Mouse (Mus musculus): ENCODE results near the gene Ms4a8a. TPM values are rescaled to one million over a fixed set of nuclear protein-coding genes. Genes with fewer than 3 reads are reported as not detected.
"Not testable (repeated sequence)": the region's sequence is repeated elsewhere in the genome, so short reads cannot be mapped to it uniquely, and the experiment has no call there.

Gene Ms4a8a
- 1 to 10 TPM; 3.5 to 3.9 TPM for total RNA-seq (2021)
- polyA plus RNA-seq (2012; rRNA removed), result 0.57 and 0.95 TPM in 2 replicates
- long read RNA-seq, partial matches to known transcripts, result 0 of 1 reads
- long read RNA-seq, other reads (novel, unspliced or antisense), result 0 of 1 reads

- DNase-seq, result no peak
Observed at GRCm38 (mm10) chr19:11080934-11081333, at the start of gene Ms4a8a. Gene Ms4a8a (minus strand): TSS chr19:11081102.

GRCm38 (mm10) chr19:11129702-11130101, 48.8 kb upstream of the Ms4a8a start:
- no peak for DNase-seq

DNA sequence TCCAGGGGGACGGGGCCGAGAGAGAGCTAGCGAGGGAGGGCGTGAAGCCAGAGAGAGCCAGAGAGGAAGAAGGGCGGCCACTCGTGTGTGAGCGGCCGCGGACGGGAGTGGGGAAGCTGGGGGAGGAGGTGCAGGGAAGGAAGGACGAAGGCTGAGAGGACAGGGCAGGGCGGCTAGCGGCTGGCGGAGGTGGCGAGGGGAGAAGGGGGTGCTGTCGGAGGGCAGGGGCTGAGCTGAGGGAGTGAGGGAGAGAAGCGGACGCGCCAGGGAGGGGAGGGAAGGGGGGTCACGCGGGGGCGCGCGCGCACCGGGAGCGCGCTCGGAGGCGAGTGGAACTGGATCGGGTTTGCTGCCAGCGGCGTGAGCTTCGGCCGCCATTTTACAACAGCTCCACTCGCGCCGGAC, 40.1 kb upstream of the Ms4a8a start:
- peak; percentile 49 for DNase-seq

DNA sequence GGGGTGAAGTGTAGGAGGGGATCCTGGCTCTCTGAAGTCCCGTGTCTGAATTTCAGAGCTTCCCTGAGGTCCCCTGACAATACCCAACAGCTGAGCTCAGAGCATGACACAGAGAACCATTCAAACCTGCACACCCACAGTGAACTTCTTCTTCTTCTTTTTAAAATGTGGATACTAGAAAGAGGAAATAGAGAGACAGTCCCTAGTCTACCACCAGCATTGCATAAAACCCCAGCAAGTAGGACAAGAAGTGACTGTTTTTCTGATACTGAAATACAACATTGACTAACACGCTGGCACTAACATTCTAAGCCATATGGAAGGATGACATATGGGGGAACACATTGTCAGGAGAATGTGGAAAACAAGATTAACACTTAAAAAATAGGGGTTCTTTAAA, 38.4 kb upstream of the Ms4a8a start:
- DNase-seq, result no peak

- DNase-seq, result peak; percentile 61
Observed at GRCm38 (mm10) chr19:11107746-11108145, 26.8 kb upstream of the Ms4a8a start.

DNA sequence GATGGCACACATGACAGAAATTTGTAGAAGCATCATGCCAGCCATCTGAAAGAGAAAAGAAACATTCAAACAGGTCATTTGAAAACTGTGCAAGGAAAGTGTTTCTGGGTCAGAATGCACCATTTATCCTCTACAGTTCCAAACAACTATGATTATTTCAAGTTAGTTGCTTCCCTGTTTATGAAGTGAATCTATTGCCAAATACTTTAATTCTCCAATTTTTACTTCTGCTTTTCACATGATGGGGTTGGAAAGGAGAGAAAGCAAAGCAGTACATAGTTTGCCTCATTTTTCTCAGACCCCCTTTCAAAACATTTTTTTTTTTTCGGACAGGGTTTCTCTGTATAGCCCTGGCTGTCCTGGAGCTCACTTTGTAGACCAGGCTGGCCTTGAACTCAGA, 21.0 kb upstream of the Ms4a8a start:
- no peak for DNase-seq

DNA sequence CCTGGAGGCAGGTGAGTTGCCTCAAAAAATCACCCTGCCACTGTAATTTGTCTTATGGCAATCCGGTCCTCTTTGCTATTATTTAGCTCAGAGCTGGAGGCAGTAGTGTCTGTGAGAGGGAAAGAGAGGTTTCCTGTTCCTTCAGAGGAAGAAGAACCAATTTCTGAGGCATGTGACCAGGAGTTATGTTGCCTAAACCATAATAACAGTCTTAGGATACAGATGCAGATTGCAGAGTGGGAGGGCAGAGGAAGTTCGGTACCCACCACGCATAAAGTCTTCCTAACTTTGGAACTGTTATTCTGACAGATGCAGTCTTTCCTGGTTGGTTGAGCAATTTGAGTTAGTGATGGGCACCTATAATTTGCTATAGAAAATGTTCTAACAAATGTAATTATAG, 17.5 kb upstream of the Ms4a8a start:
- no peak for DNase-seq

GRCm38 (mm10) chr19:11092131-11092530, 11.2 kb upstream of the Ms4a8a start:
- DNase-seq, result not testable (repeated sequence)

- DNase-seq, result no peak
Observed at GRCm38 (mm10) chr19:11070364-11070763, 10.5 kb downstream of the Ms4a8a start.

DNA sequence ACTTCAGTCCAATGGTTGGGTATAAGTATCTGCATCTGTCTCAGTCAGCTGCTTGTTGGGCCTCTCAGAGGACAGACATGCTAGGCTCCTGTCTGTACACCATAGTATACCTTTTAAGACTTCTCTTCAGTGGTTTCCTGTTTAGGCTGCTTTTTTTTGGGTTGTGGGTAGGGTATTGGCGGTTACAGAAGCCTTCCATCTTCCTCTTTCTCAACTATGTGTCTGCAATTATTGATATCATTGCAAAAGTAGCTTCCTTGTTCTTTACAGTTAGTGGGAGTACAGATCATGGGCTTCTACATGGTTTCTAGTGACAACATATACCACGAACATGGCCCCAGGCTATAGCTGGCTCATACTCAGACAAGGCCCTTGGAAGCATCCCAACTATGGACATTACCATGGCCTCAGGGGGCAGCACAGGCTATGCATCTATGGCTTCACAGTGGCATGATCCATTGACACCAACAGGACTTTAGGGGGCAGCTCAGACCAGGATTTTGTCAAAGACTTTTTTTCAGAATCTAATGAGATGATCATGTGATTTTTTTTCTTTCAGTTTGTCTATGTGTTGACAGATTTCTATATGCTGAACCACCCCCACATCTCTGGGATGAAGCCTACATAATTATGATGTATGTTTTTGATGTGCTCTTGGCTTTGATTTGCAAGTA, 15.6 kb downstream of the Ms4a8a start:
- no peak for DNase-seq

DNA sequence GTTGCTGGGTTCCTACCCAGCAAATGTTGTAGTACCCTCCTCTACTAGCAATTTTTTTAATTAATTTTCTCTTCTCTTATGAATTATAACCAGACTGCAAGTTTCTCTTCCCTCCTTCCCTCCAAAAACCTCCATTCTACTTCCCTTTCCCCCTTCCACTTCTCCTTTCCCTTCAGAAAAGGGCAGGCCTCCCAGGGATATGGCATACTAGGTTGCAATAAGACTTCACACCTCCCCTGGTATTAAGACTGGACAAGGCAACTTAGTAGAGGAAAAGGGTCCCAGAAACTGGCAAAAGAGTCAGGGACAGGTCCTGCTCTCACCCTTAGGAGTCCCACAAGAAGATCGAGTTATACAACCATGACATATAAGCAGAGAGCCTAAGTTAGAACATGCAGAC, 20.0 kb downstream of the Ms4a8a start:
- DNase-seq, result no peak

- no peak for DNase-seq
Observed at GRCm38 (mm10) chr19:11059967-11060366, 20.9 kb downstream of the Ms4a8a start.

DNA sequence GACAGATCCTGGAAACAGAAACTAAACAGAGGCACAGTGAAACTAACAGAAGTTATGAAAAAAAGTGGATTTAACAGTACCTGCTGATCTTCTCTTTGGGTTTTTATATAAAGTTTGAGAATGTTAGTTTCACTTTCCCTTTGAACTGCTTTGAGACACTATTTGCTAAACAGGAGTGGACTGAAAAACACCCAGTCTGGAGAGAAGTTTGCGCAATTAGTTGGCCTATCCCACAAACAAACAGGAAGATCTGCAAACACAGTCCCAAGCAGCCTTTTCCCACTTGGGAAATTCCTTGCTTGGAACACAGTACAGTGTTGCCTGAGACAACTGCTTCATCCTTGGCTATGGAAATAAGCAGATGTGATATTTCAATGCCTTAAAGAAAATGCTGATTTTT, 25.2 kb downstream of the Ms4a8a start:
- peak; percentile 16 for DNase-seq

DNA sequence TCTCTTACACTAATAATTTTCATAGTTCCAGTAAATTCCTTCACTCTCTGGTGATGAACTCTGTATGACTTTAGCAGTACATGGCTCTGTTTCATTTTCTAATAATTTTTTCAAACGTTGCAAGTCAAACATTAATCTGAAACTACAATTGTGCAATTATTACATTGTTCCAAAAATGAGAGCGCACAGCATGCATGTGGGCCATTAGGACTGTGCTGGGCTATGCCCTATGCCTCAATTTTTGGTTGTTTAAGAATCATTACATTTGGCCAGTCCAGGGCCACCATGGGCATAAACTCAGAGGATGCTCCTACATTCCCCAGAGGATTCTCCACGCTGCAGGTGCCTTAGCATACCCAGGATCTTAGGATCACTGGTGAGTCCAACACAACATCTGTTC, 27.6 kb downstream of the Ms4a8a start:
- DNase-seq, result no peak

DNA sequence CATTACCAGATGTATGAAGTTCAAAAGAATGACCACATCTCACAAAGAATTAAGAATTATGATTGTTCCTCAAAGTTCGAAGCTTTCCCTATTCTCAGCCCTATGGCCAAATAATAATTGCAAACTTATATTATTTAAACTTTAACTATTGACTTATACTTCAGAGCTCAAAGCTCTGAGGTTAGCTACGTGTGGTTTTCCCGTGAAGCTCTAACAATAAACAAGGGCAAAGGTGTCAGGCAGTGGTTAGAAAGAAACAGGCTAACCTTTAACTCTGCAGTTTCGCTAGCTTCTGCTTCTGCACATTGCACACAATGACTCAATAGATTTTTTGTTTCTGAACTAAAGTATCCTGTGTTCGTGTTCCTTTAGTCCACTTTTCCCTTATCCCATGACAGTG, 28.0 kb downstream of the Ms4a8a start:
- DNase-seq, result no peak

DNA sequence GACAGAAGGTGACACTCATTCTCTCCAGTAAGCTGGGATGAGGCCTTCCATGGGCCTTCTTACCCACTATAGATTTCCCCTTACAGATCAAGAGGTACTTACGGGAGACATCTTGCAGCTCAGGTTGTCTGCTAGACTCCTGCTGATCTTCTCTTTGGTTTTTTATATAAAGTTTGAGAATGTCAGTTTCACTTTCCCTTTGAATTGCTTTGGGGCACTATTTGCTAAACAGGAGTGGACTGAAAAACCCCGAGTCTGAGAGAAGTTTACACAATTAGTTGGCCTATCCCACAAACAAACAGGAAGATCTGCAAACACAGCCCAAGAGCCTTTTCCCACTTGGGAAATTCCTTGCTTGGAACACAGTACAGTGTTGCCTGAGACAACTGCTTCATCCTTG, 30.6 kb downstream of the Ms4a8a start:
- DNase-seq, result no peak

DNA sequence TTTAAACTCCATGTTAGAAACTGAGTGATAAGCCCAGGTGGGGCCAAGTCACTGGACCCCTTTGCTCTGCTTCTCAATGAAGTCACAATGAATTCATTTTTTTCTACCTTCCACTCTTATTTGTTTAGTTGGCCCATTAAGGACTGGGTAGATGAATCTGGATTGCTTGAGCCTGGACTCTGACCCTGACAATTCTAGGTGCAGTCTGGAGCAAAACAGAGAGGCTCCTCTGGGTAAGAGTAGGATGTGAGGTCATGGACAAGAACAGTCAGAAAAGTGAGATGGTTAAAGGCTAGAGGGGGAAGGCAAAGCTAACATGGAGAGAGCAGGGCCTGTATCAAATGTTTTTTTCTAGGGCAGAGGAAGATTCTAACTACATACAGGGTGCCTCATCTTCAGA, 31.5 kb downstream of the Ms4a8a start:
- DNase-seq, result no peak

GRCm38 (mm10) chr19:11048503-11048902, 32.4 kb downstream of the Ms4a8a start:
- DNase-seq, result no peak

DNA sequence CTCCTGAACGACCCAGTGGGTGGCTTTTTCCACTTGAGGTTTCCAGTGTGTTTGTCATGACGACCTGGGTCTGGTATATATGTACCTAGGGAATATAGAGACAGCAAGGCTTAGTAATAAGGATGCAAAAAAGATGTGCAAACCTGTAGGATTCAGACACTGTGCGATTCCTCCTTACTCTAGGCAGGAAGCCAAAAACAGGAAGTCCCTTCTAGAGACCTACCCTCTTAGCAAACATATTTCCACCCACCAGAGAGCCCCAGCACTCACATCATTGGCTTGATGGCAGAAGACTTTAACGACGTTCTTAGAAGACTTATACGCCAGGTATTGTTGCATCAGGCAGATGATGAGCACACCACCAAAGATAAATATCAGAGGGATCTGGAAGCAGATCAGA, 32.9 kb downstream of the Ms4a8a start:
- DNase-seq, result no peak

- DNase-seq, result peak; percentile 74
Observed at GRCm38 (mm10) chr19:11044996-11045711, 35.7 kb downstream of the Ms4a8a start.

GRCm38 (mm10) chr19:11044671-11044995, 36.3 kb downstream of the Ms4a8a start:
- no peak for DNase-seq

GRCm38 (mm10) chr19:11037570-11037969, 43.3 kb downstream of the Ms4a8a start:
- DNase-seq, result no peak

DNA sequence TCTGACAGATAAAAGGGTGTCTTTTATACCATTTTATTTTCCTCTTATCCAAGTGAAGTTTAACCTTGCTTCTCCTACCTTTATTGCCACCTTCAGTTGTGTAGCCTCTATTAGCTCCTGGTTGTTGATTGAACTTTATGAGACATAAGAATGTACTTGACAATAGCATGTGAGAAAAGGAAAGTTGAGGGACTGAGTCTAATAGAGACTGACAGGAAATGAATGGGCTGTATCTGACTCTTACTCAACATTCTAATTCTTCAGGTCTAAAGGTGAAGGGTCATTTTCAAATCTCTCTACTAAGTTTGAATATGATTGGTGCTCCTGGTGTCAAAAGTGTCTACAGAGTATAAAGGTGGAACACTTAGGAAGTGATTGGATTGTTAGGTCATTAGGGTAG, 58.5 kb downstream of the Ms4a8a start:
- no peak for DNase-seq

GRCm38 (mm10) chr19:11017891-11018290, 63.0 kb downstream of the Ms4a8a start, which contains the start of gene Ms4a18:
Gene Ms4a18 (minus strand): TSS chr19:11018031.
- no peak for DNase-seq
